Mouse (Mus musculus) lung, adult 2 months (tissue): Measurements from ENCODE around the gene Gm21992.

Experiments used
- CTCF ChIP-seq: fragments of 200-500 bp; IDR thresholded peaks from 2 replicates; pipeline ENCODE4 v1.5.1; 2011; ENCODE audit warnings: mild to moderate bottlenecking, low read length, control low read depth; ENCODE audit not compliant: insufficient read depth
- POLR2A ChIP-seq: fragments of 200-500 bp; IDR thresholded peaks from 2 replicates; pipeline ENCODE4 v1.6.1; 2011; ENCODE audit warnings: low read depth, mild to moderate bottlenecking, control low read depth, low read length, borderline replicate concordance; ENCODE audit errors: extremely low read depth

- no peak for TF ChIP-seq POLR2A
- no peak for TF ChIP-seq CTCF
These were observed 38.4 kb upstream of the Gm21992 start for GRCm38 (mm10) chr19:4849800-4850199.
